Mouse (Mus musculus): ENCODE results near the gene Btbd35f20.
"Not testable (repeated sequence)": the region's sequence is repeated elsewhere in the genome, so short reads cannot be mapped to it uniquely, and the experiment has no call there.

Btbd35f20 gene

DNA sequence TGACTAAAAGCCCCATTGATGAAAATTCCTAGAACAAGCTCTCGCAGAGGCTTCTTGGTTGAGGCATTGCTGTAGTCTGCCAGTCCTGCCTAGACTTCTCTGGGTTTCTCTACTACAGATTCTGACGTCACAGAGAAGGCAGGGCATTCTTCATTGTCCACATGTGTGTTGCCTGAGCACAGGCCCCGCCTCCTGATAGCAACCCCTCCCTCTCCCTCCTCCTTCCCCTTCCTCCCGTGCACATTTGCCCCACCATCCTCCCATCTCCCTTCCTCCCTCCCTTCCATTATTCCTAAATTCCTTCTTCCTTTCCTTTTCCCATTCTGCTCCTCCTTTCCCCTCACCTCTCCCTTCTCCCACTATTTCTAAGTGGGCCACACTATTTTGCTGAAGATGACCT lies at the start of gene Btbd35f20:
TSS of gene Btbd35f20 (minus strand) at position 101 of the 400 bp plus-strand sequence.
- DNase-seq (ENCODE audit: low spot score in 2 of 2): not testable (repeated sequence)

Measured in urinary bladder, postnatal 4 days (tissue).